Mouse (Mus musculus) limb, embryonic 12.5 days (tissue): ENCODE measurements around the gene Znrd1as. TPM values are rescaled to one million over a fixed set of nuclear protein-coding genes. Genes with fewer than 3 reads are reported as not detected.

Source experiments
- polyA plus RNA-seq: library from polyadenylated mRNA; unstranded; fragments of >200 nt; fragmentation: Nextera tagmentation; extraction: Ambion mirVana; gene quantifications from 2 replicates; pipeline ENCODE4 v1.2.1, GENCODE M21; 2016

Gene Znrd1as
- polyA plus RNA-seq, 1 experiment from 2014 or later, result 7.0 TPM

Other genes with a start within 250 kb of the Znrd1as start
- gene H2-M10.5, start 185.7 kb upstream of the Znrd1as start, polyA plus RNA-seq, result not detected in 2 replicates
- gene H2-M10.6, start 146.4 kb upstream of the Znrd1as start, polyA plus RNA-seq, result not detected in 2 replicates
- 49.5 and 57.3 TPM in 2 replicates for gene Trim26, start 121.5 kb upstream of the Znrd1as start, polyA plus RNA-seq
- 0.15 and 0.41 TPM in 2 replicates for gene Trim15, start 91.4 kb upstream of the Znrd1as start, polyA plus RNA-seq
- 5.8 and 6.7 TPM in 2 replicates for gene Trim10, start 89.0 kb upstream of the Znrd1as start, polyA plus RNA-seq
- gene Trim40, start 68.5 kb upstream of the Znrd1as start, polyA plus RNA-seq, result not detected in 2 replicates
- not detected in 2 replicates for gene Trim31, start 60.5 kb upstream of the Znrd1as start, polyA plus RNA-seq
- gene Rnf39, start 15.7 kb upstream of the Znrd1as start, polyA plus RNA-seq, result 0.73 and 1.3 TPM in 2 replicates
- 109 and 116 TPM in 2 replicates for gene Ppp1r11, start 6.9 kb upstream of the Znrd1as start, polyA plus RNA-seq
- gene Znrd1, start within 50 bp of the Znrd1as start, polyA plus RNA-seq, result 114 and 115 TPM in 2 replicates
- not detected in 2 replicates for gene 2410137M14Rik, start 22.6 kb downstream of the Znrd1as start, polyA plus RNA-seq
- 1.4 and 1.9 TPM in 2 replicates for gene H2-M5, start 30.9 kb downstream of the Znrd1as start, polyA plus RNA-seq
- 124 and 130 TPM in 2 replicates for gene Zfp57, start 42.6 kb downstream of the Znrd1as start, polyA plus RNA-seq
- gene Mog, start 64.8 kb downstream of the Znrd1as start, polyA plus RNA-seq, result 0.24 TPM in 1 of 2 replicates, not detected in the other
- gene Gabbr1, start 87.4 kb downstream of the Znrd1as start, polyA plus RNA-seq, result 18.0 and 18.1 TPM in 2 replicates
- gene Olfr90, start 129.9 kb downstream of the Znrd1as start, polyA plus RNA-seq, result 0.08 TPM in 1 of 2 replicates, not detected in the other
- not detected in 2 replicates for gene Olfr91, start 139.7 kb downstream of the Znrd1as start, polyA plus RNA-seq
- gene Olfr92, start 161.5 kb downstream of the Znrd1as start, polyA plus RNA-seq, result not detected in 2 replicates
- gene Olfr93, start 202.9 kb downstream of the Znrd1as start, polyA plus RNA-seq, result not detected in 2 replicates
- not detected in 2 replicates for gene Ubd, start 235.3 kb downstream of the Znrd1as start, polyA plus RNA-seq
- gene Olfr94, start 242.4 kb downstream of the Znrd1as start, polyA plus RNA-seq, result not detected in 2 replicates